Mouse (Mus musculus) erythroblast, embryonic 14.5 days (primary cell): Measurements from ENCODE around the gene Tiam1.

Experiments used
- GATA1 ChIP-seq: IDR thresholded peaks from 2 replicates; pipeline ENCODE4 v1.6.1; 2012; ENCODE audit warnings: low read length, inconsistent platforms, mixed read lengths
- TAL1 ChIP-seq: IDR thresholded peaks from 3 replicates; pipeline ENCODE4 v1.6.1; 2012; ENCODE audit warnings: low read length, inconsistent platforms, mixed read lengths

DNA sequence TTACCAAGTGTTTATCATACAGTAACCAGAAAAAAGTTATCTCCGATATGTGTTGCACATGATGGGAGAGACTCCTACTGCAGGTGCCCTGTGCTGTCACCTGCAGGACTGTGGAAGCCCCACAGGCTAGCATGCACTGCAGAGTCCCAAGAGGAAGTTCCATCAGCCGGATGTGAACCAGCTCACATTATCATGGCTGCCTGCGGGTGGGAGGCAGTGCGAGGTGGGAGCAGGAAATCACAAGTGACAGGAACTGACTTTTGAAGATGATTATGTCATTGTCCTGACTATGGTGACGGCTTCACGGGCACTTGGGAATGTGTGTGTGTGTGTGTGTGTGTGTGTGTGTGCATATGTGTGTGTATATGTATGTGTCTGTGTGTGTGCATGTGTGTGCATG lies 333.2 kb downstream of the Tiam1 start:
- TF ChIP-seq GATA1 (no peak), TAL1 (no peak)
